Mouse (Mus musculus): ENCODE results near the gene Ccer1. TPM values are rescaled to one million over a fixed set of nuclear protein-coding genes. Genes with fewer than 3 reads are reported as not detected.
"Not testable (repeated sequence)": the region's sequence is repeated elsewhere in the genome, so short reads cannot be mapped to it uniquely, and the experiment has no call there.

The Ccer1 gene
- not detected for total RNA-seq (2021)
- long read RNA-seq, experiment 1, result 0 reads
- long read RNA-seq, experiment 2, result 0 reads

DNA sequence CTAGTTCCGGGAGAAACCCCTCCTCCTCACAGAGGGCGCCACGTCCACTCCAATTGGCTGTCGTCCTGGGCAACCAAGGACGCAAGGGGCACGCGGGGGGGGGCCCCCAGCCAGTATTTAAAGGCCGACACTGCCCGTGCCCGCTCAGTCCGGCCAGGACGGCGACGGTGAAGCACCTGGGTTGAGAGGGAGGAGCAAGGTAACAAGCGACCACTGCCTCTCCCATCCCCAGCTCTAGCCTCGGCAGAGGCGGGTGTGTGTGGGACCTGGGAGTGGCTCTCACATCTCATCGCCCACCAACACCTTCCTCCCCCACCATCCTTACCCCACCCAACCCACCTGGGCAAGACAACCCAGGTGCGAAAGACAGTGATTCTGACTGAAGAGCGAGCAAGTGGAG, at the start of gene Ccer1:
Gene Ccer1 (plus strand): TSS at position 147 of the 400 bp plus-strand sequence.
- no peak for DNase-seq

DNA sequence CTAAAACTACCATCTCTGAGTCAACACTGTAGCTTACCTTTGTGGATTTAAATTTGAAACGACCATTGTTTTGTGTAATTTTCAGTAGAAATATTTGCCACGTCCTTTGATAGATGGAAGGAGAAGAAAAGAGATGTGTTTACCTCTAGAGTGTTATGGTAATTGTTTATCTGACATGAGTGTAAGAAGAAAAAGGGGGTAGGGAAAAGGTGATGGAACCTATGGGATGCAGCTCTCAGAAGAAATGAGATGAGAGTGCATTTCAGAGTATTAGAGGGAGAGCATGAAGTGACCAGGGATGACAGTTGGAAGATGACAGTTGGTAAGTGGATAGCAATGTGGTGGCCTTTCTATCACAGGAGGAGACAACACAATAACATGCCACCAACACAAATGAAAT, 49.1 kb upstream of the Ccer1 start, which contains the start of gene Epyc:
Gene Epyc (plus strand): TSS at position 301 of the 400 bp plus-strand sequence.
- DNase-seq, result no peak

DNA sequence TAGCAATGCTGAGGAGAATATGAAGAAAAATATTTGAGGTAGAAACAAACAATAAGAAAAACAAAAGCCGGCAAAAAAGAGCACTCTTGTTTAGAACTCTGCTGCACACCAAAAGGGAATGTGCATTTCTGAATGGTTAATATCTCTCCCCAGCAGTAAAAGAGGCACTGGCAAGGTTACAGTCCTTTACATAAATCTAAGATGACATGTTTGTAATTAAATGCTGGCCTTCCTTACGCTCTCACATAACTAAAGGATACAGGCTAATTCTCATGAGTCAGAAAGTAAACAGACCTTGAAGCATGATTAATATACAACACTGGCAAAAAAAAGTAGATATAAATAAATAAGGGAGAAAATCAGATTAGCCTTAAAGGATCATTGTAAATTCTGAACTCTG, 42.5 kb upstream of the Ccer1 start:
- DNase-seq, result no peak

DNA sequence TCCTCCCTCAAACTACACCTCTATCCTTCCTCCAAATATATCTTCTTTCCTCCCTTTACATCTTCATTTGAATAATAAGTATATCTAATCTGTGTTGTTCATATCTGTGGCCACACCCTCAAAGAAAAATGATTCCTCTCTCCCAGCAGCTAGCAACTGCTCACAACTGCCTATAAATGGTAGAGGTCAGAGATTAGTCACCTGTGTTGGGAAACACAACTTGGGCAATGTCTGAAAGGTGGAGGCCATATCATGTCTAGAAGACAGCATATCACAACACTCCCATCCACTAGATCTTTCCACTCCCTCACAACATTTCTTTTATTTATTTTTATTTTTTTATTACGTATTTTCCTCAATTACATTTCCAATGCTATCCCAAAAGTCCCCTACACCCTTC, 33.4 kb upstream of the Ccer1 start:
- no peak for DNase-seq

DNA sequence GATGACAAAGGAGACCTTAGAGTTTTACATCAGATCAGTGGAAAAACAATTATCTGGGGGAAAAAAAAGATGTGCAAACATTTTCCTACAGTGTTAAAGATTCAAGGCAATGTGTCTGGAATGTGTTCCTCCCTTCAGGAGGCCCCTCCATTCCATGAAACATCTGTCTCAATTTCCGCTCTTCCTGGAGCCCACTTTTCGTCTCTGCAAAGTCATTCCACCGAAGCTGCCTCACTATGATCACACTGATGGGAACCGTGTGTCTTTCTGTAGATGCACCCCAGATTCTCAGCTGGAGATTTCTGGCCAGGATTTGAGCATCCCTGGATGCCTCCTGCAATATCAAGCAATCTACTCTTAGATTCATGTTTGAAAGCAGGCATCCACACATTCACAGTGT, 24.2 kb upstream of the Ccer1 start:
- peak; percentile 11 to 21 for DNase-seq

DNA sequence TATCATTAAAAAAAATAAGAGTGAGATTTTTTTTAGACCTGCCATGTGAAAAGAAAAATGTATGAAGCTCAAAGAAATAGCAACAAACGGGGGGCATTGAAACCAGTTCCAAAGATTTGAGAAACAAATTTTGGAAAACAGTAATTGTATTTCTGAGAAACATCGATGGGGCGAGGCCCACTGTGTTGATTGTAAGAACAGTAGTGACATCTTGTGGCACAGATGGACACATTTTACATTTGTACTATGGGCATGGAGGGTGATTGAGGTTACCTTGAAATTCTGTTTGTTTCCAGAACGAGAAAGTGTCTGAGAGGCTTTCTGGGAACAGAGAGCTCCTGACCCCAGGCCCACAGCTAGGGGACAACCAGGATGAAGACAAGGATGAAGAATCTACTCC, 22.7 kb upstream of the Ccer1 start:
- DNase-seq, result peak; percentile 45 to 47

DNA sequence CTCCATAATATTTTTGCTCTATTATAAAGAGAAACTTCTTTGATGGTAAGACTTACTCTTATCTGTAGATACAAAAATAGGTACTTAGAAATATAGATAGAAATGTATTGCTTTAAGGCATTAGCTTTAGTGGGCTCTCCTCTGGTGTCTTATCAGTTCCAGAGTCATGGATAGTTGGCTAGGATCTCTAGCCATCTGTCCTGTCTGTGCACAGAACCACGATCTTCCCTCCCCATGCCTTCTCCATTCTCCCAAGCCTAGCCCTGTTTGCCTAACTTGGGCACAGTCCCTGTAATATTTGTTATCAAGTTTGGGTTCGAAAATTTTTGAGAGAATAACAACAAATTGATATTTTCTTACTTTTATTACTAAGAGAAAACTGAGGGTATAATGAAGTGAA, 19.6 kb upstream of the Ccer1 start:
- DNase-seq, result no peak

DNA sequence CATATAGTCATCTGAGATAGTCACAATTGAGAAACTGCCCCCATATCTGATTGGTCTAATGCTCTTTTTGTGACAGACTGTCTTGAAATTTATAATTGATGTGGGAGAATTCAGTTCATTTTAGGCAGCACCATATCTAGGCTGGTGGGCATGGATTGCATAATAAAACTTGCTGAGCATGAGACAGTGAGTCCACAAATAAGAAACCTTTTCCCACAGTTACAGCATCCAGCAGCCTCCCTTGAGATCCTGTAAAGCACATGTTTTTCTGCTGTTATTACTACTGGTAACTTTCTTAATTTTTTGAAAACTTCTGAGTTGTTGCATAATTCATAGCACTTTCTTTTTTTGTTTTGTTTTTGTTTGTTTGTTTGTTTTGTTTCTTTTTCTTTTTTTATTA, 9.9 kb upstream of the Ccer1 start:
- DNase-seq, result peak; percentile 33 to 52

DNA sequence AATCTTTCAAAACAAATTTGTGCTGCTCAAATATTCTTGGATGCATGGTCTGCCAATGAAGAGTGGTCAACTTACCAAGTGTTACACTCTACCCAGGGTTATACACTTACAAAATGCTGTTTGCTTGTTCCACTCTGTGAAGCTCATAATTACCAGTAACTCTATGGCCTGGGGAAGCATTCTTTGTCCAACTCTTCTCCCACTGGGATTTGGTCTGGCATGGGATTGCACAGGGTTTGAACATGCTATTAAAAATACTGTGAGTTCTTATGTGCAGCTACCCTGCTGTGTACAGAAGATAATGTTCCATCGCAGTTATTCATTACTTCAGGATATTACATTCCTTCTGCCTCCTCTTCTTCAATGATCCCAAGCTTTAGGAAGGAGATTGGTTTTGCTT, 5.7 kb upstream of the Ccer1 start:
- DNase-seq, result peak; percentile 59 to 71

DNA sequence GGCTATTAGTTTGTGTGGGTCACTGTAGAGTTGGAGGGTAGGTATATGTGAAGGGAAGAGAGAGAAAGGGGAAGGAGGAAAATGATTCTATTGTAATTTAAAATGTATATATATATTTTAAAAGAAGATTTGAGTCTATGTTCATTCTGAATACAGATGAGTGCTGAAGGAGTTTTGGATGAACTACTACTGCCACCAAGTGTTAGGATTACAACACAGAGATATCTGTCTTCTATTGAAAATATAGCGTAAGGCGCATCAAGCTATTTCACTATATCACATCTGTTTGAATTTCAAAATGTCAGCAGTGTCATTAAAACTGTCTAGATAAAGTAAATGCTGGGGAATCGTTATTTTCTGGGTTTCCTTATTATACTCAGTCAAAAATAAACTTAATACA, 3.4 kb upstream of the Ccer1 start:
- DNase-seq, result peak in 1 of 2 experiments; percentile 16

DNA sequence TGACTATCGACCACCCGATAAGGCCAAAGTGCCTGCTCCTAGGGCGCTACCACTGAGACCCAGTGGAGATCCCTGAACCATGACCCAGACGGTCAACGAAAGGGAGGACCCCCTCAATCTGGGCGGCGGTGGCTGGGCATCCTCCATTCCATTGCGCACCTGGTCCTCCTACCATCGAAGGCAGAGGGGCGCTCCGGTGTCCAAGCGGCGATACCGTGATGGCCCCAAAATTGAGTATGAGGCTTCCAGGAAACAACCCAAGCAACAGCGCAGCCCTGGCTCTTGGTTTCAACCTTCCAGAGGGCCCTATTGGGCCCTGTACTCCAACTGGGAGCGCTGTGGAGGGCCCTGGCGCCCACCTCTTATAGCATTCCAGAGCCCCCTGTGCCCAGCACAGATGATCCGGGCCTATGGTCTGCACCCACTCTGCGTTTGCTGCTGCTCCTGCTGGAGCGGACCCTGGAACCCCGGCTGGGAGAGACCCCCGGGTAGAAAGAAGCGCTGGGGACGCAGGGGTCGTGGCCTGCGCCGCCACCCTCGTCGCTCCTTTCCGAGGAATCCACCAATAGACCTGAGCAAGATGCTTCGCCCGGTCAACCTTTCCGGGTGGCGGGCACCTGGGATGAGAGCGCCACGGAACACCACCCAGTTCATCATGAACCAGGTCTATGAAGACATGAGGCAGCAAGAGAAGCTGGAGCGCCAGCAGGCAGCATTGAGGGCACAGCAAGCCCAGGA, 708 bp downstream of the Ccer1 start:
- no peak for DNase-seq

DNA sequence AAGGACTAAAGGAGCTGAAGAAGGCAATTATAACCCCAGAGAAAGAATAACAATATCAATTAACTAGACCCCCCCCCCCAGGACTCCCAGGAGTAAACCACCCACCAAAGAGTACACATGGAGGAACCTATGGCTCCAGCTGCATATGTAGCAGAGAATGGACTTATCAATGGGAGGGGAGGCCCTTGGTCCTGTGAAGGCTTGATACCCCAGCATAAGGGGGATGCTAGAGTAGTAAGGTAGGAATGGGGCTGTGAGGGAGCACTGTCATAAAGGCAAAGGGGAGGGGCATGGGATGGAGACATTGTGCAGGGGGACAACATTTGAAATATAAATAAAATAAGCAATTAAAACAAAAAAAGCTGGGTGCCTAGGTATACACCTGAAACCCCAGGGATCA, 9.5 kb downstream of the Ccer1 start:
- no peak for DNase-seq

DNA sequence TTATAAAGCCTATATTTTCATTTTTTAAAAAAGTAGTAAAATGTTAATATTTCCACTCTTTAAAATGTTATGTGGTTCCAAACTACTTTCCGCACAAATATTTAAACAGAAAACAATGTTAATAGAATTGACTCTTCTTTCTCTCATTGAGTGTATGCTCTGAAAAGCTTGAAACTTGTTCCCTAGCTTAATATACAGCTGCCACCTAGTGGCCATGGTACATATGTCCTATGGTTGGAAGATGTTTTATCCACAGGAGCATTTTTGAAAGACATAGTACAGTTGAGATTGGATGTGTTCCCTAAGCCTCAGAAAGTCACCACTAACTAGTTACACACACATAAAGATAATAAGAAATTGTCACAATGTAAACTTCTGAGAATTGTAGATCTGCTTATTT, 11.7 kb downstream of the Ccer1 start:
- DNase-seq, result peak; percentile 22 to 60

DNA sequence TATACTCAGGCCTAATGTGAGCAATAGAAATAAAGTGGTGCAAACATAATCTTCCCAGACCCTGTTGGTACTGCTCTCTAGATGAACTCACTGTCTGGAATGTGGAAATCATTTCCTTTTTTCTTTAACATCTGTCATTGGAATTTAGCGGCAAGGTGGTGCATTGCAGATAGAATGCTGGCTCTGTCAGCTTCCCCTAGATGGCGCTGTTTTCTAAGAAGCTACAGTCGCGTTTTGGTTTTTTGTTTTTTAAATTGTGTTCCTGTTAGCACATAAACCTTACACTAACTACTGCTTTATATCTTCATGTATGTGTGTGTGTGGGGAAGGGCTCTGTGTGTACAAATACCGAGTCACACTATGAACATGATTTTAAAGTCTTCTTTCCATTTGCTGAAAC, 19.8 kb downstream of the Ccer1 start:
- DNase-seq, result peak in 1 of 2 experiments; percentile 39

DNA sequence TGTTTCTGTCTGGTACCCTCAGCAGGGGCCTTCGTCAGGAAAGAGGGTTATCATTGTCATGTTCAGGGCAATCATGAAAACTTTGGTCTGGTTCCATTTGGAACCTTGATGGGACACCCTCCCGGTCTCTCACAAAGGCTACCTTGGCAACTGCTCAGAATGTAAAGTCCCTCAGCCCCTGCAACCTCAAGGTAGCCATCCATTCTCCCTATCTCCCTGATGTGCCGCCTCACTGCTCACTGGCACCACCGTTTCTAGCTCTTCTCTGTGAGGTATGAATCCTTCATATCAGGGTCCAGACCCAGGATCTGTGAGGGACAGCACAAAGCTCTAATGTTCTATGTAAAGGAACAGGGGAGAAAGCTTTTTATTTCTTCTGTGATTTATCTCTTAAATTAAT, 21.7 kb downstream of the Ccer1 start:
- DNase-seq, result no peak

DNA sequence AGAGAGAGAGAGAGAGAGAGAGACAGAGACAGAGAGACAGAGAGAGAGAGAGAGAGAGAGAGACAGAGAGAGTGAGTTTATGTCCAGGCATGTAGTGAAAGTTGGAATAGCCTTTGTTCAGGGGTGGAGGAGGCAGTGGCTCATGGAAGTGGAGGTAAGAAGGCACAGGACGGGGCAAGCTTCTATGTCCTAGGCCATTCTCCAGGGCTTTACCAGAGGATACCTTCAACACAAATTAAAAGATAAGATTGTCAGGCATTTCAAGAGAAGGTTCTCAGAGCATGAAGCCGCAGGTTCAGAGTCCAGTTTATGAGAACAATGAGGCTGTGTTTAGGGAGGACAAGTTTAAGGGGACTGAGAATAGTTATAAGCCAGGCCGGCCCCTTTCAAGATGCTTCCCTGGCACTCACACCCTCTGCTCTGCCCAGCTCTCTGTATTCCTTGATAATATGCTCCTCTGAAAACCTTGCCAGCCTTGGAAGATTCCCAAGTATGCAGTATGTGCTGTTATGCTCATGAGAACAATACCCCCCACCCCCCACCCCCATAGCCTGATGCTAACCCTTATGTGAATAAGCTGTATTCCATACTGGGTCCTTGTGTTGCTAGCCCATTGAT, 22.5 kb downstream of the Ccer1 start:
- DNase-seq, result no peak

DNA sequence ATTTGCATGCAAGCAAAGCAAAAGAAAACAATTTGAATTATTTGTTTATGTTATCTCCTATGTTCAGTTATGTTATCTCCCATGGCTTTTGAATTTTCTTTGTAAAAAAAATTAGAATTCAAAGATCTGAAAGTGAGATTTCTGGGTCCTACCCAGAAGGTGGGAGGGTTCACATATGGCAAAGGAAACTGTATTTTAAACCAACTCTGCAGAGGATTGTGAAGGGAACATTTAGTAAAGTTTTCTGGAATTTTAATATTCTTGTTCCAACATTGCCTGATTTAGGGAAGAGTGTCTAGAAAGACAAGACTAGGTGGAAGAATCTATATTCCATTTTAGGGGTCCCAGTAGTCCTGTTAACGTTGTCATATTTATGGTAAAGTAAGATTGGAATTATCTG, 24.4 kb downstream of the Ccer1 start:
- DNase-seq, result no peak

DNA sequence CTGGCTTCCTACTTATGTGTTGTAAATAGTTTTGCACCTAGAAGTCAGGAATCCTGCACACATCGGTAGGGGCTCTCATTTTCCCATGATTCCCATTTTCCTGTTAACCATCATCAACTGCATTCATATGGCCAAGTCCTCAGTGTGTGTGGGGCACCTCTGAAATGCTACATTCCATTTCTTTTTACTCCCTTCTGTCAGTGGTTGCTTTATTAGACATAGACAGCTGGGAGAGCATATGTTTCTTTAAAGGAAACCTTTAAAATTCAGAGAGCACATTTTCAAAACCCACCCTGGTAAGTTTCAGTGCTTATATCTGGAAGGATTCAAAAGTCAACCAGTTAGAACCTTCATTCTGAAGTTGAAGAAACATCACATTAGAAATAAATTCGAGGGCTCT, 25.2 kb downstream of the Ccer1 start:
- DNase-seq, result no peak

DNA sequence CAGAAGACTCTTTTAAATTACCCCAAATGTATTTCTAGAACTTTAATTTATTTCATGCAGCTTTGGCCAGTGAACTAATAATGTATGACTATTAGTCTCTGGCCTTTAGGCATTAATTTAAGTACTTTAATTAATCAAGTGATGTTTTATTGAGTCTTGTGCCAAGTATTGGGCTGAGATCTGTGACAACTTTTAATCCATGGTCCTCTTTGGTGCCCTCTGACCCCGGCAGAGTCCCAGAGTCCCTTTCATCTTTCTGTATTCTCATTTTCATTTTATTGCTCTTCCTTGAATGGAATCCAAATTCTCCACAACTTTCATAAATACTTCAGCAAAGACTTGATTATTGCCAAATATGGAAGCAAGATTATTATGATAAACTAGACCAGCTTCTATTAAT, 27.8 kb downstream of the Ccer1 start:
- no peak for DNase-seq

DNA sequence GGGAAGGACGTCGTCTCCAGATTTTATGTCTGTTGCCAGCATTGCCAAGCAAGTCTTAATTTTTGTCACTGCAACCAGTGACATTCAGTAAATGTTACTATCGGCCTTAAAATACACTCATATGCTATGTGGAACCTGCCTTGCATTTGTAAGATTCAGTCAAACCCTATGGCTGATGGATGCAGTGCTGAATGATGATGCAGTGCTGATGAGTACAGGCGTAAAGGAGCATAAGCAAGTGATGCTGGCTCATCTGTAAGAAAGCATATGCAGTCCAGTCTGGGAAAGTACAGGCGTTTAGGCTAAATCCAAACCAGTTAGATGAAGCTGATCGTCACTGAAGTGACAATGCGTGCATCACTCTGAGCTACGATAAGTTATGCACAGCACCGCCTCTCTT, 29.9 kb downstream of the Ccer1 start:
- DNase-seq, result no peak

DNA sequence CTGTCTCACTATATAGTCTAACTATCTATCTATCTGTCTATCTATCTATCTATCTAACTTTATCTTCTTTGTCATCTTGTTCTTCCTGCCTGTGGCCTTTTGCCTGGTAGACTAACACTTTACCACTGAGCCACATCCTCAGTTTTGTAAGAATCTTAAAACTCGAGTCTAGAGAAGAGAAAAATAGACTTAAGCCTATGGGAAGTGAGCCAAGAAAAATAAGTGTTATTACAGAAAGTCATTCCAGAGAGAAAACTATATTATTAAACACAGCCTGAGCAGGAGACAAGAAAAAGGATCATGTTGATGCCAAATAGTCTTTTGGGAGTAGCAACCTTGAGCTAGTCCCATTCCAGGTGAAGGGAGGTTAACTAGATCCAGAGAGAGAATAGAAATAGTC, 33.1 kb downstream of the Ccer1 start:
- no peak for DNase-seq

DNA sequence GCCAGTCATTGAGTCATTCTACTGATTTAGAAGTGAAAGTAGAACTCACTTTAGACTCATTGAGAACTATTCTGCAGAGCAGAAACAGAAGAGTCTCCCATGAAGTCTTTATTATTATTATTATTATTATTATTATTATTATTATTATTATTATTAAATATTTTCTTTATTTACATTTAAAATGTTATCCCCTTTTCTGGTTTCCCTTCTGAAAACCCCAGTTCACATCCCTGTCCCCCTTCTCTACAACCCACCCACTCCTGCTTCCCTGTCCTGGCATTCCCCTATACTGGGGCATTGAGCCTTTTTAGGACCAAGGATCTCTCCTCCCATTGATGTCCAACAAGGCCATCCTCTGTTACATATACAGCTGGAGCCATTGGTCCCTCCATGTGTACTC, 33.8 kb downstream of the Ccer1 start, which contains the start of gene C030005K15Rik:
Gene C030005K15Rik (minus strand): TSS at position 101 of the 400 bp plus-strand sequence.
- not testable (repeated sequence) for DNase-seq
